Mouse (Mus musculus): ENCODE data around the gene Marco.

Gene Marco

GRCm38 (mm10) chr1:120504924-120505323 lies at the start of gene Marco:
Gene Marco, minus strand, starts transcription at chr1:120505024.
- no peak for DNase-seq (ENCODE audit: low spot score)

- no peak for DNase-seq (ENCODE audit: low spot score)
Observed at GRCm38 (mm10) chr1:120539506-120540029, 34.7 kb upstream of the Marco start.

GRCm38 (mm10) chr1:120536998-120537397 lies 32.2 kb upstream of the Marco start:
- DNase-seq (ENCODE audit: low spot score) = no peak

- no peak for DNase-seq (ENCODE audit: low spot score)
Observed at GRCm38 (mm10) chr1:120535919-120536318, 31.1 kb upstream of the Marco start.

- no peak for DNase-seq (ENCODE audit: low spot score)
Observed at GRCm38 (mm10) chr1:120532321-120532916, 27.6 kb upstream of the Marco start.

- DNase-seq (ENCODE audit: low spot score) = no peak
Observed at GRCm38 (mm10) chr1:120531770-120532169, 26.9 kb upstream of the Marco start.

- DNase-seq (ENCODE audit: low spot score) = no peak
Observed at GRCm38 (mm10) chr1:120529881-120530280, 25.1 kb upstream of the Marco start.

- no peak for DNase-seq (ENCODE audit: low spot score)
Observed at GRCm38 (mm10) chr1:120517618-120518017, 12.8 kb upstream of the Marco start.

GRCm38 (mm10) chr1:120510311-120510710 lies 5.5 kb upstream of the Marco start:
- no peak for DNase-seq (ENCODE audit: low spot score)

GRCm38 (mm10) chr1:120508976-120509375 lies 4.2 kb upstream of the Marco start:
- DNase-seq (ENCODE audit: low spot score) = no peak

- DNase-seq (ENCODE audit: low spot score) = no peak
Observed at GRCm38 (mm10) chr1:120504046-120504710, 646 bp downstream of the Marco start.

- DNase-seq (ENCODE audit: low spot score) = no peak
Observed at GRCm38 (mm10) chr1:120501496-120501895, 3.3 kb downstream of the Marco start.

- DNase-seq (ENCODE audit: low spot score) = no peak
Observed at GRCm38 (mm10) chr1:120498036-120498435, 6.8 kb downstream of the Marco start.

GRCm38 (mm10) chr1:120480937-120481336 lies 23.9 kb downstream of the Marco start:
- DNase-seq (ENCODE audit: low spot score) = no peak

GRCm38 (mm10) chr1:120474825-120475224 lies 30.0 kb downstream of the Marco start:
- DNase-seq (ENCODE audit: low spot score) = no peak

- no peak for DNase-seq (ENCODE audit: low spot score)
Observed at GRCm38 (mm10) chr1:120468891-120469290, 35.9 kb downstream of the Marco start.

GRCm38 (mm10) chr1:120467323-120467722 lies 37.5 kb downstream of the Marco start:
- no peak for DNase-seq (ENCODE audit: low spot score)

GRCm38 (mm10) chr1:120466751-120467150 lies 38.1 kb downstream of the Marco start:
- no peak for DNase-seq (ENCODE audit: low spot score)

GRCm38 (mm10) chr1:120459032-120459431 lies 45.8 kb downstream of the Marco start:
- no peak for DNase-seq (ENCODE audit: low spot score)

- no peak for DNase-seq (ENCODE audit: low spot score)
Observed at GRCm38 (mm10) chr1:120458524-120458923, 46.3 kb downstream of the Marco start.

GRCm38 (mm10) chr1:120451486-120452270 lies 53.1 kb downstream of the Marco start:
- DNase-seq (ENCODE audit: low spot score) = no peak

- no peak for DNase-seq (ENCODE audit: low spot score)
Observed at GRCm38 (mm10) chr1:120449662-120450061, 55.2 kb downstream of the Marco start.

GRCm38 (mm10) chr1:120443228-120443639 lies 61.6 kb downstream of the Marco start:
- no peak for DNase-seq (ENCODE audit: low spot score)

All from MN1 (cell line).